Mouse (Mus musculus): ENCODE results near the gene Susd4. TPM values are rescaled to one million over a fixed set of nuclear protein-coding genes. Genes with fewer than 3 reads are reported as not detected.

Gene Susd4
- polyA plus RNA-seq, 1 experiment from 2014 or later: 3.5 TPM

DNA sequence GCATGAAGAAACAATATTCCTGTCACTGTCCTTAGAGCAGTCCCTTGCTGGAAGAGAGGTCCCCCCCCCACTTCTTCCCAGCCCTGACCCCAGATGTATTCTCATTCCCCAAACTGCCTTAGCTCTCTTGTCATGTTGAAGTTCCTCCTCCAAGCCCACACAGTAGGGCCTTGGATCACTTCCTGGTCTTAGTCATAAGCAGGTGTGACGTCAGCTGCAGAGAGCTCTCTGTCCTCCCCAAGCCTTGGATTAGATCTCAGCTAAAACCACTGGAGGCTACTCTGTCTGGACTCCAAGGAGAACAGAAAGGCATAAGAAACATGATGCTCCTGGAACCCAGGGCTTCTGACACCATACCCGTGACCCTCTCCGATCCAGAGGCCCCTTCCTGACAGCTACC is 104.2 kb downstream of the Susd4 start:
- H3K9ac ChIP-seq: no peak overlapping the region
- H3K27me3 ChIP-seq (replicated peaks): no peaks in the 10 kb centered on the region
- H3K4me3 ChIP-seq: no peak overlapping the region
- no peak overlapping the region for H3K4me2 ChIP-seq
- no peaks in the 10 kb centered on the region for H3K4me1 ChIP-seq
- ATAC-seq: no peak
- no peak overlapping the region for H3K27ac ChIP-seq
- no peaks in the 10 kb centered on the region for H3K36me3 ChIP-seq
- peaks cover 8% of the 10 kb centered on the region; the same call in 1 of the 2 replicates for H3K9me3 ChIP-seq (replicated peaks)
- WGBS (ENCODE audit: insufficient replicate concordance): 64% methylated on average over 3 of the region's 3 CpGs

DNA sequence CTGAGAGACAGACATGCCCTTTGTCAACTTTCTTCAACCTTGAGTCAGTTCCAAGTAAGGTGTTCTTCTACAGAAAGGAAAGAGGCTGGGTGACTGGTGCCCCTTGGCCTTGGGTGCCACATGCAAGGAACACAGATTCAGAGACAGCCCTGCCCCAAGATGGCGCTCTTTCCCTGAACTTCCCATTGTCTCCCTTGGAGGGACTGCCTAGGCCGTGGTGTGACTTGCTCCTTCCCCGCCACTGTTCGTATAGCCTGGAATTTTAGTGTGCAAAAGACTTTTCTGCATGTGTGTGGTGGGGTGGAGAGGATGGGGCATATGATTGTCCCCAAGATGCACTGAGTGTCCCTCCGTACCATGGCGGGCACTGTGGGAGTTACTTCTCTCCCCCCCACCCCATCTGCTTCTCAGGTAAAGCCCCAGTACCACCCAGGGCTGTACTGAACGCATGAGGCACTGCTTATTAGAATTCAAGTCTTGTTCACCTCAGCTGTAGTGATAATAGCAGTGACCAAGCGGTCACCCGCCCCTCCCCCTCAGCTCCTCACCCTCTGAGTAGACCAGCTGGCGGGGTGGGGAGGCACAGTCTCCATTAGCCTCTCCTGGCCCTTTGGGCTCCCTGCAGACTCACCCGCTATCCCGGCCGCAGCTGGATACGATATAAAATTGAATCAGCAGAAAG is 104.9 kb downstream of the Susd4 start:
- Histone ChIP-seq H3K36me3 (no peaks in the 10 kb centered on the region), H3K4me2 (no peak overlapping the region), H3K27ac (no peak overlapping the region), H3K4me3 (no peak overlapping the region), H3K27me3 (replicated peaks) (no peaks in the 10 kb centered on the region), H3K9ac (no peak overlapping the region), H3K4me1 (no peaks in the 10 kb centered on the region), H3K9me3 (replicated peaks) (peaks cover 15% of the 10 kb centered on the region; the same call in 1 of the 2 replicates)
- no peak for ATAC-seq
- 54% methylated on average over 14 of the region's 14 CpGs for WGBS (ENCODE audit: insufficient replicate concordance)

DNA sequence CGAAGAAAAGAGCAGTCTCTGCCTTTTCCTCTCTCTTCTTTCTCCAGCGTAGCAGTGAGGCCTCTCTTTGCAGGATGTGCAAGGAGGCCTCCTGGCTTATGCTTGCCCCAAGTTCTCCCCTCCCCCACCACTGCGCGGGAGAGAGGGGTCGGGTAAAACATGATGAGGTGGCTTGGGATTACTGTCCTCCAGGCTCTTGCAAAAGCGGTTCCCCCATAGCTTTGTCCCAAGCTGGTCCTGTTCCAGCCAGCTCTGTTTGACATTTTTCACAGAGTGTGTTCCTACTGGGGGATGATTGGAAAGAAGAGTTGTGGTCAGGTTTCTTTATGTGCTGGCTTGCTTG is 105.4 kb downstream of the Susd4 start:
- ATAC-seq: no peak
- WGBS (ENCODE audit: insufficient replicate concordance): 46% methylated on average over 6 of the region's 6 CpGs
- no peak overlapping the region for H3K4me2 ChIP-seq
- no peaks in the 10 kb centered on the region for H3K4me1 ChIP-seq
- H3K4me3 ChIP-seq: no peak overlapping the region
- peaks cover 17% of the 10 kb centered on the region; the same call in 1 of the 2 replicates for H3K9me3 ChIP-seq (replicated peaks)
- no peaks in the 10 kb centered on the region for H3K27me3 ChIP-seq (replicated peaks)
- H3K9ac ChIP-seq: no peak overlapping the region
- no peak overlapping the region for H3K27ac ChIP-seq
- no peaks in the 10 kb centered on the region for H3K36me3 ChIP-seq

DNA sequence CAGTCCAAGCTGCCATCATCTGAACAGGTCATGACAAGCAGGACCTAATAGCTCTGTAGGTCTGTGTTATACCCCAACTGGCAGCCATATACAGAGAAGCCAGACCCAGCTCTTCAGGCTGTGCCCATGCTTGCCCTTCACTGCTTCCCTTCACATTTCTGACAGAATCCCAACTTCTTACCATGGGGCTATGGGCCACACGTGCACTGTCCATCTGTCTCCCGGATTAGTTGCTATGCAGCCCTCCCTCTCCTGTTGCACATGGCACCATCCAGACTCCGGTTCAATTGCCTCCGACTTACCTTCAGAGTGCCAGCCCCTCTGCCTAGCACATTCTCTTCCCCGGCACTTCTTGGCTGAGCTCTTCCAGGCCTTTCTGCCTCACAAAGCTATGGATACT is 114.5 kb downstream of the Susd4 start:
- WGBS (ENCODE audit: insufficient replicate concordance): 82% methylated on average over 5 of the region's 5 CpGs
- H3K36me3 ChIP-seq: no peaks in the 10 kb centered on the region

DNA sequence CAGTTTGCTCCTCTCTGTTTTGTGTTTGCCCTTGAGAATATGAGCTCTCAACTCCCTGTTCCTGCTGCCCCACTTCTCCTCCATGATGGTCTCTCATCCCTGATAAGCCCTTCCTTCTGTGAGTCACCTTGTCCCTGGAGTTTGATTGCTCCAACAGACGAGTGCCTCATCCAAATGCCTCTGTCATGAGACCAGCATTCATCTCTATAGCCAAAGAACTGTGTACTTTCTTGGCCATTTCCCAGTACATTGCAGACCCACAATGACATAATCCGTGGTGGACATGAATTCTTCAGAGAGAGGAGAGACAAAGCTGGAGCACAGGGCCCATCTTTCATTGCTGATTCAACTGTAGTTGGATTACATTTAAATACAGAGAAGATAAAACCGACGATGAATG is 115.1 kb downstream of the Susd4 start:
- Histone ChIP-seq H3K4me2 (no peak overlapping the region), H3K4me3 (no peak overlapping the region), H3K36me3 (no peaks in the 10 kb centered on the region), H3K4me1 (no peaks in the 10 kb centered on the region), H3K9me3 (replicated peaks) (no peaks in the 10 kb centered on the region), H3K27ac (no peak overlapping the region), H3K27me3 (replicated peaks) (no peaks in the 10 kb centered on the region), H3K9ac (no peak overlapping the region)
- WGBS (ENCODE audit: insufficient replicate concordance): 65% methylated on average over 4 of the region's 4 CpGs
- no peak for ATAC-seq

More for the DNA sequence above, 114.5 kb downstream of the Susd4 start:
- Histone ChIP-seq H3K27ac (no peak overlapping the region), H3K4me3 (no peak overlapping the region), H3K27me3 (replicated peaks) (no peaks in the 10 kb centered on the region), H3K9me3 (replicated peaks) (peaks cover 6% of the 10 kb centered on the region; the same call in 1 of the 2 replicates), H3K9ac (no peak overlapping the region), H3K4me1 (no peaks in the 10 kb centered on the region), H3K4me2 (no peak overlapping the region)
- no peak for ATAC-seq

DNA sequence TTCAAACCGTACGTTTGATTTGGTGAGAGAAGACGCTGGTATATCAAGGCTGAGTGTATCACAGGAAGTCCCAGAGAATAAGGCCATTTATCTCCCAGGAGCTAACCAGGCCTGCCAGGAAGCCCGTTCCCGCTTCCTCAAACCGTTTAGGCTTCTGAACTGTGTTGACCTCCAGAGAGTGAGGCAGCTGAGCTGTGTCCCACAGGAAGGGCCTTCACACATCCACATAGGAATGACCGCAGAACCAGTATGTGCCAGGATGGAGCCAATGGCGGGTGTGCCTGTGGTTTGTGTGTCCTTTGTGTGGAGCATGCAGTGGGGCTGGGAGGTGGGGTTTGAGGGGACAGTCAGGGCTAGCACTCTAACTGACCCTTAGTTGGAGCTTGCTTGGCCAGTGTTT is 117.6 kb downstream of the Susd4 start:
- H3K4me1 ChIP-seq: no peaks in the 10 kb centered on the region
- no peak overlapping the region for H3K4me2 ChIP-seq
- H3K36me3 ChIP-seq: no peaks in the 10 kb centered on the region
- H3K9ac ChIP-seq: no peak overlapping the region
- H3K9me3 ChIP-seq (replicated peaks): no peaks in the 10 kb centered on the region
- H3K4me3 ChIP-seq: no peak overlapping the region
- H3K27me3 ChIP-seq (replicated peaks): no peaks in the 10 kb centered on the region
- no peak overlapping the region for H3K27ac ChIP-seq
- no peak for ATAC-seq
- WGBS (ENCODE audit: insufficient replicate concordance): 43% methylated on average over 8 of the region's 8 CpGs

DNA sequence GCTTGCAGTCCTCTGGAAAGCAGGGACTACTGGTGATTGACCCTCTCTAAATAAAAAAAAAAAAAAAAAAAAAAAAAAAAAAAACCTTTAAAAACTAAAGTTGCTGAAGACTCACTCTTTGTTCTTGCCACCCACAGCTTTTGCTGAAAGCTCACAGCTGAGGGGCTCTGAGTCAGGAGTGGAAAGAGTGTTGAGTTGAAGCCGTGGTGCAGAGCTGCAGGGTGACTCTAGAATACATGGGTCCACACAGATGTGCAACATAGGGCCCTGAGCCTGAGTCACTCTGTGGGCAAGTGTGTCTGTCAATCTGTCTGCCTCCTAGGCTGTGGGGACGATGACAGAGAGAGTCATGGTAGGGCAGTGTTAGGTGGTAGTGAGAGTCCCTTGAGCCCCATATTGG is 119.0 kb downstream of the Susd4 start:
- WGBS (ENCODE audit: insufficient replicate concordance): 51% methylated on average over 2 of the region's 2 CpGs

DNA sequence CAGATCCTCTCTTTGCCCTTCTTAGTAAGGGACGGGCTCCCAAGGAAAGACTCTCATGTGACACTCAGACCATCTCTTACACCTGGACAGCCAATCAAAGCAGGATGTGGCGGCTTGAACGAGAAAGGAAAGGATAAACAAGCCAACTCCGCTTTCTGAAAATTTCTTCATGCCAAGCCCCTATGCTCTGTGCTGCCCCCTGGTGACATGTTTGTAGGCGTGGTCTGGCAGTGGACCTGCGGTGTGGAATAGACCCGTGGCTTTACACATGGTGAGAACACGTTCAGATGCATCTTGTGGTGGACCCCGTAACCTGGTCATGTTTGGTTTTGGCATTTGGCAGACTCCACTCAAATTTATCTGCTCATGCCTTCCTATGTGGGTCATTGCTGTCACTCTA is 132.0 kb downstream of the Susd4 start:
- Histone ChIP-seq H3K4me3 (no peak overlapping the region), H3K4me1 (no peaks in the 10 kb centered on the region), H3K36me3 (no peaks in the 10 kb centered on the region), H3K27me3 (replicated peaks) (no peaks in the 10 kb centered on the region), H3K9me3 (replicated peaks) (no peaks in the 10 kb centered on the region), H3K27ac (no peak overlapping the region), H3K4me2 (no peak overlapping the region), H3K9ac (no peak overlapping the region)
- ATAC-seq: no peak
- WGBS (ENCODE audit: insufficient replicate concordance): 42% methylated on average over 9 of the region's 9 CpGs

More for the DNA sequence above, 119.0 kb downstream of the Susd4 start:
- Histone ChIP-seq H3K9me3 (replicated peaks) (peaks cover under 1% of the 10 kb centered on the region; the same call in 1 of the 2 replicates), H3K36me3 (no peaks in the 10 kb centered on the region), H3K9ac (no peak overlapping the region), H3K27ac (no peak overlapping the region), H3K4me1 (no peaks in the 10 kb centered on the region), H3K4me2 (no peak overlapping the region), H3K4me3 (no peak overlapping the region), H3K27me3 (replicated peaks) (no peaks in the 10 kb centered on the region)
- no peak for ATAC-seq

DNA sequence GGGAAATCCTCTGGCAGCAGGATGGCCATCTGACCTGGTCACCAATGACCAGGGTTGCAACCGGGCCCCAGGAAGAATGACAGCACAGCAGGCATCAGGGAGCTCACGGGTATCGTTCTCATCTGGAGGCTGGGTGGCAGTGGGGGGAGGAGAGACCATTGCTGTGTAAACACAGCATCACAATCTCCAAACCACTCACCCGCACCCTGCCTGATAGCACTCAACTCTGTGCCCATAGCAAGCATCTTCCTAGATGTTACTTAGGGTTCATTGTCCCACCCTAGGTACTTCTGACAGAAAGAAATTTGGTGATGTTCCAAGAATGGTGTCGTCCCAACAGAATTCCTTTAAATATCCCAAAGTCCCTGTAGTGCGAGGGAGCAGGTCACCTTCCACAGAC is 133.4 kb downstream of the Susd4 start:
- Histone ChIP-seq H3K27ac (no peak overlapping the region), H3K4me1 (no peaks in the 10 kb centered on the region), H3K9ac (no peak overlapping the region), H3K36me3 (no peaks in the 10 kb centered on the region), H3K9me3 (replicated peaks) (no peaks in the 10 kb centered on the region), H3K27me3 (replicated peaks) (no peaks in the 10 kb centered on the region), H3K4me2 (no peak overlapping the region), H3K4me3 (no peak overlapping the region)
- no peak for ATAC-seq
- WGBS (ENCODE audit: insufficient replicate concordance): 67% methylated on average over 6 of the region's 6 CpGs

DNA sequence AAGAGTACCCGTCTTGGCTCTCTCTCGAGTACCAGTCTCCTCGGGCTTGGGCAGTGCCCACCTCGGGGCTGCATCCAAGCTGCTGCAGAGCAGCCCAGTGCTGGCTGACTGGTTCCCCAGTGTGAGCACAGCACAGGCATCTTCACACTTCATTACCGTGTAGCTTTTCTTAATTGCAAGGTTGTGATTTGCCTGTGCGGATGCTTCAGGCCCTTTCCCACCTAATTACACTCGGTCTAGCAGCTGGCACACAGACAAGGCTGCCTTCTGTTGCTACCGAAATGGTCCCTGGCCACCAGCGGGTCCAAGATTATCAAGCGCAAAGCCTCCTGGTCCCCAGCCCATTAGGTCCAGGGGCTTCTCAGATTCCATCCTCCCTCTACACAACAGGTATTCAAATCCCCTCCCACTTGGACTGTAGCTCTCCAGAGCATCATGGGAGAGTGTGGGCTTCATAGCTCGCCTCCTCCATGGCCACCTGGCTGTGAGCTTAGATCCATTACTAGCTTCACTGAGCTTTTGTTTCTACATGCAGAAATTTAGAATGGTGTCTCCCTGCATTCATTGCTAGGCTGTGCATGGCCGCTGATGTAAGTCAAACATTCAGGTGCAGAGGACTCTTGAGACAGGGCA is 134.0 kb downstream of the Susd4 start:
- Histone ChIP-seq H3K9ac (no peak overlapping the region), H3K27ac (no peak overlapping the region), H3K4me2 (no peak overlapping the region), H3K4me3 (no peak overlapping the region), H3K9me3 (replicated peaks) (no peaks in the 10 kb centered on the region), H3K36me3 (no peaks in the 10 kb centered on the region), H3K27me3 (replicated peaks) (no peaks in the 10 kb centered on the region), H3K4me1 (no peaks in the 10 kb centered on the region)
- WGBS (ENCODE audit: insufficient replicate concordance): 59% methylated on average over 12 of the region's 12 CpGs
- ATAC-seq: no peak; the same call in 1 of the 2 replicates

DNA sequence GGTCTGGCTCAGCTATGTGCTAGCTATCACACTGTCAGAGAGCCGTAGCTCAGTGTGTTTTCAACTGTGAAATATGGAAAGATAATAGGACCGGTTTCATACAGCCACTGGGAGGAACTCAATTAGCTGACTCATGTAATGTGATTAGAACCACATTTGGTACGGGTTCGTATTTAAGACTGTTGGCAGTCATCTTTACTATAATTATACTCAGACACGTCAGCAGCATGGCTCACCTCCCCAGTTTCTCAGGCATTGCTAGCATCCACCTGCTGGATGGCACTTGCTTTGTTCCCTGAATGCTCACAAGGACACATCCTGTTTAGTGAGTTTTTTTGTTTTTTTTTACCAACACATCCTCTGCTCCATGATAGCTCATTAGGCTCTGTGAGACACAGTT is 138.4 kb downstream of the Susd4 start:
- H3K9ac ChIP-seq: no peak overlapping the region
- no peak overlapping the region for H3K4me3 ChIP-seq
- no peaks in the 10 kb centered on the region for H3K36me3 ChIP-seq
- no peaks in the 10 kb centered on the region for H3K27me3 ChIP-seq (replicated peaks)
- no peak overlapping the region for H3K4me2 ChIP-seq
- H3K4me1 ChIP-seq: no peaks in the 10 kb centered on the region
- H3K9me3 ChIP-seq (replicated peaks): no peaks in the 10 kb centered on the region
- H3K27ac ChIP-seq: no peak overlapping the region
- no peak for ATAC-seq
- 46% methylated on average over 5 of the region's 5 CpGs for WGBS (ENCODE audit: insufficient replicate concordance)

DNA sequence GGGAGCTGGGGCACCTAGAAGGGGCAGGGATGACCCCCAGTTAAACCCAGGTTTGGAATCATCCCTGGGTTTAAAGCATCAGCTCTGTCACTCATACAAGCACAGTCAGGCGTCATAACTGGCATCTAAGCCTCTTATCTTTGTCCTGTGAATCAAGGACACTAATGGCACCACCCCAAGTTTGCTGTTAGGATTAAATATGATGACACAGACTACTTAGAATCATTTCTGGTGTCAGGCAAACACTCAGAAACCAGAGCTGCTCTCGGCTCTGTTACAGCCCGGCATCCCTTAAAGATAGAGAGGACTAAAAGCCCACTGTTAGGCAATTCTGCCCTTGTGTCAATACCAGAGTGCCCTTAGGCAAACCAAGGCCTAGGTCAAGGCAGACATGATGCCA is 139.2 kb downstream of the Susd4 start:
- WGBS (ENCODE audit: insufficient replicate concordance): 74% methylated on average over 3 of the region's 3 CpGs
- Histone ChIP-seq H3K27ac (no peak overlapping the region), H3K36me3 (no peaks in the 10 kb centered on the region), H3K4me3 (no peak overlapping the region), H3K27me3 (replicated peaks) (no peaks in the 10 kb centered on the region), H3K4me1 (peaks cover 2% of the 10 kb centered on the region; the same call in 1 of the 2 replicates), H3K9ac (no peak overlapping the region), H3K4me2 (no peak overlapping the region), H3K9me3 (replicated peaks) (no peaks in the 10 kb centered on the region)
- no peak for ATAC-seq
